Mouse (Mus musculus) liver, embryonic 11.5 days (tissue): Measurements from ENCODE around the gene Pick1. TPM values are rescaled to one million over a fixed set of nuclear protein-coding genes. Genes with fewer than 3 reads are reported as not detected.

Experiments
- ATAC-seq: fragments of 200-750 bp; cut with Nextera tagmentation; replicated peaks from 2 replicates; pipeline ENCODE4 v1.8.0; 2017; ENCODE audit warnings: moderate number of reproducible peaks, mild to moderate bottlenecking, moderate TSS enrichment, moderate library complexity; ENCODE audit not compliant: low FRiP score
- DNase-seq: peaks from one replicate; pipeline ENCODE4 v3.0.0-alpha.2; 2017; ENCODE audit warnings: low spot score
- H3K27ac ChIP-seq: fragments of 300-500 bp; sonication (generic); 2 replicates; pipeline ENCODE4 v1.5.1; 2014; ENCODE audit warnings: mild to moderate bottlenecking, low read depth, low read length, control low read depth
- H3K27me3 ChIP-seq: fragments of 300-500 bp; sonication (generic); replicated peaks from 2 replicates; pipeline ENCODE4 v1.6.1; 2014; ENCODE audit warnings: low read length, mixed read lengths; ENCODE audit not compliant: control insufficient read depth, insufficient read depth
- H3K36me3 ChIP-seq: fragments of 300-500 bp; sonication (generic); 2 replicates; pipeline ENCODE4 v1.6.1; 2014; ENCODE audit warnings: mild to moderate bottlenecking, low read length, moderate library complexity, mixed read lengths; ENCODE audit not compliant: control insufficient read depth, insufficient read depth
- H3K4me1 ChIP-seq: fragments of 300-500 bp; sonication (generic); replicated peaks from 2 replicates; pipeline ENCODE4 v1.6.1; 2014; ENCODE audit warnings: low read length, mixed read lengths; ENCODE audit not compliant: control insufficient read depth, insufficient read depth
- H3K4me2 ChIP-seq: fragments of 300-500 bp; sonication (generic); 2 replicates; pipeline ENCODE4 v1.6.1; 2014; ENCODE audit warnings: mild to moderate bottlenecking, control low read depth, moderate library complexity
- H3K4me3 ChIP-seq: fragments of 300-500 bp; sonication (generic); 2 replicates; pipeline ENCODE4 v1.5.1; 2014; ENCODE audit warnings: low read depth, low read length, control low read depth
- H3K9ac ChIP-seq: fragments of 300-500 bp; sonication (generic); 2 replicates; pipeline ENCODE4 v1.6.1; 2014; ENCODE audit warnings: low read depth, low read length, control low read depth
- H3K9me3 ChIP-seq: fragments of 300-500 bp; sonication (generic); 2 replicates; pipeline ENCODE4 v1.6.1; 2016; ENCODE audit warnings: low read length, inconsistent platforms, mixed read lengths; ENCODE audit not compliant: control insufficient read depth
- WGBS: fragments of 180-500 bp; shearing (Covaris S2); extraction: QIAGEN DNeasy Blood & Tissue Kit; methylation state at CpG from one replicate; pipeline ENCODE4 v1.1.7; 2014; 5-methylcytosine and 5-hydroxymethylcytosine counted together
- polyA plus RNA-seq: library from polyadenylated mRNA; unstranded; fragments of >200 nt; fragmentation: Nextera tagmentation; extraction: Ambion mirVana; gene quantifications from 2 replicates; pipeline ENCODE4 v1.2.1, GENCODE M21; 2014

Gene Pick1
- polyA plus RNA-seq, 1 experiment from 2014 or later: 18.0 TPM

GRCm38 (mm10) chr15:79270317-79271123 is 41.5 kb downstream of the Pick1 start:
- peaks cover 9% of the 10 kb centered on the region for H3K4me1 ChIP-seq
- H3K27me3 ChIP-seq: peaks cover 10% of the 10 kb centered on the region
- peak; percentile 74 for ATAC-seq
- no peak overlapping the region for H3K9ac ChIP-seq
- H3K4me2 ChIP-seq: peak overlapping the region; percentile 73
- H3K4me3 ChIP-seq: peak overlapping the region; percentile 36
- peak; percentile 69 for DNase-seq
- H3K36me3 ChIP-seq: no peaks in the 10 kb centered on the region
- H3K9me3 ChIP-seq: no peaks in the 10 kb centered on the region
- H3K27ac ChIP-seq: no peak overlapping the region
- WGBS: 3% methylated on average over 33 of the region's 33 CpGs

- Histone ChIP-seq H3K9me3 (no peaks in the 10 kb centered on the region), H3K4me2 (peak overlapping the region; percentile 73), H3K27ac (no peak overlapping the region), H3K36me3 (no peaks in the 10 kb centered on the region), H3K4me3 (peak overlapping the region; percentile 36), H3K27me3 (peaks cover 10% of the 10 kb centered on the region), H3K9ac (no peak overlapping the region), H3K4me1 (peaks cover 9% of the 10 kb centered on the region)
- DNase-seq (peak; percentile 65), ATAC-seq (0 out of 2 replicates have a peak, but pooled peaks have one; percentile 18)
- 16% methylated on average over 17 of the region's 17 CpGs for WGBS
Observed at GRCm38 (mm10) chr15:79271124-79271746, 42.3 kb downstream of the Pick1 start.

- no peak for ATAC-seq
- WGBS: 48% methylated on average over 10 of the region's 10 CpGs
Observed at GRCm38 (mm10) chr15:79273020-79273419, 44.0 kb downstream of the Pick1 start.

GRCm38 (mm10) chr15:79277728-79278127 is 48.8 kb downstream of the Pick1 start:
- no peak overlapping the region for H3K9ac ChIP-seq
- peaks cover 2% of the 10 kb centered on the region; the same call in 1 of the 2 replicates for H3K27me3 ChIP-seq
- H3K9me3 ChIP-seq: no peaks in the 10 kb centered on the region
- ATAC-seq (no peak), DNase-seq (no peak)
- H3K36me3 ChIP-seq: no peaks in the 10 kb centered on the region
- peaks cover 16% of the 10 kb centered on the region for H3K4me1 ChIP-seq
- 70% methylated on average over 10 of the region's 10 CpGs for WGBS
- no peak overlapping the region for H3K4me2 ChIP-seq
- no peak overlapping the region for H3K4me3 ChIP-seq
- no peak overlapping the region for H3K27ac ChIP-seq

More at GRCm38 (mm10) chr15:79273020-79273419, 44.0 kb downstream of the Pick1 start:
- Histone ChIP-seq H3K4me1 (peaks cover 9% of the 10 kb centered on the region), H3K36me3 (no peaks in the 10 kb centered on the region), H3K27ac (no peak overlapping the region), H3K27me3 (peaks cover 2% of the 10 kb centered on the region; the same call in 1 of the 2 replicates), H3K4me3 (no peak overlapping the region), H3K9ac (no peak overlapping the region), H3K4me2 (no peak overlapping the region), H3K9me3 (no peaks in the 10 kb centered on the region)
- DNase-seq: no peak

- H3K9me3 ChIP-seq: no peaks in the 10 kb centered on the region
- ATAC-seq (no peak), DNase-seq (no peak)
- H3K27ac ChIP-seq: no peak overlapping the region
- no peak overlapping the region for H3K4me2 ChIP-seq
- no peak overlapping the region for H3K9ac ChIP-seq
- H3K4me3 ChIP-seq: no peak overlapping the region
- H3K4me1 ChIP-seq: peaks cover 14% of the 10 kb centered on the region
- WGBS: 34% methylated on average over 6 of the region's 6 CpGs
- H3K27me3 ChIP-seq: no peaks in the 10 kb centered on the region
- H3K36me3 ChIP-seq: no peaks in the 10 kb centered on the region
Observed at GRCm38 (mm10) chr15:79280209-79280608, 51.2 kb downstream of the Pick1 start.

- no peaks in the 10 kb centered on the region for H3K9me3 ChIP-seq
- H3K27ac ChIP-seq: peak overlapping the region; percentile 81
- no peak overlapping the region for H3K4me3 ChIP-seq
- H3K36me3 ChIP-seq: no peaks in the 10 kb centered on the region
- no peak overlapping the region for H3K4me2 ChIP-seq
- peaks cover 14% of the 10 kb centered on the region for H3K4me1 ChIP-seq
- no peak for DNase-seq
- ATAC-seq: 0 out of 2 replicates have a peak, but pooled peaks have one; percentile 41
- no peaks in the 10 kb centered on the region for H3K27me3 ChIP-seq
- WGBS: 54% methylated on average over 5 of the region's 5 CpGs
- H3K9ac ChIP-seq: peak overlapping the region; percentile 46
Observed at GRCm38 (mm10) chr15:79280850-79281249, 51.9 kb downstream of the Pick1 start.

- peak; percentile 64 for DNase-seq
- Histone ChIP-seq H3K4me1 (peaks cover 14% of the 10 kb centered on the region), H3K36me3 (peaks cover 4% of the 10 kb centered on the region; the same call in 1 of the 2 replicates), H3K4me2 (no peak overlapping the region), H3K4me3 (no peak overlapping the region), H3K9me3 (no peaks in the 10 kb centered on the region), H3K27ac (peak overlapping the region; percentile 86), H3K27me3 (no peaks in the 10 kb centered on the region), H3K9ac (no peak overlapping the region; the same call in 1 of the 2 replicates)
- ATAC-seq: peak; percentile 92
- 67% methylated on average over 1 of the region's 1 CpGs for WGBS
Observed at GRCm38 (mm10) chr15:79281389-79281788, 52.4 kb downstream of the Pick1 start.

GRCm38 (mm10) chr15:79282434-79282833 is 53.5 kb downstream of the Pick1 start:
- no peak for DNase-seq
- H3K9ac ChIP-seq: no peak overlapping the region
- ATAC-seq: no peak
- 73% methylated on average over 5 of the region's 5 CpGs for WGBS
- no peak overlapping the region for H3K4me3 ChIP-seq
- peaks cover 6% of the 10 kb centered on the region; the same call in 1 of the 2 replicates for H3K36me3 ChIP-seq
- no peaks in the 10 kb centered on the region for H3K27me3 ChIP-seq
- no peak overlapping the region for H3K27ac ChIP-seq
- peaks cover 14% of the 10 kb centered on the region for H3K4me1 ChIP-seq
- no peaks in the 10 kb centered on the region for H3K9me3 ChIP-seq
- H3K4me2 ChIP-seq: no peak overlapping the region
